Mouse (Mus musculus): ENCODE measurements around the gene Ttc25. TPM values are rescaled to one million over a fixed set of nuclear protein-coding genes. Genes with fewer than 3 reads are reported as not detected.

Ttc25 gene
- polyA plus RNA-seq, 2 experiments = 0.03 to 0.13 TPM

DNA sequence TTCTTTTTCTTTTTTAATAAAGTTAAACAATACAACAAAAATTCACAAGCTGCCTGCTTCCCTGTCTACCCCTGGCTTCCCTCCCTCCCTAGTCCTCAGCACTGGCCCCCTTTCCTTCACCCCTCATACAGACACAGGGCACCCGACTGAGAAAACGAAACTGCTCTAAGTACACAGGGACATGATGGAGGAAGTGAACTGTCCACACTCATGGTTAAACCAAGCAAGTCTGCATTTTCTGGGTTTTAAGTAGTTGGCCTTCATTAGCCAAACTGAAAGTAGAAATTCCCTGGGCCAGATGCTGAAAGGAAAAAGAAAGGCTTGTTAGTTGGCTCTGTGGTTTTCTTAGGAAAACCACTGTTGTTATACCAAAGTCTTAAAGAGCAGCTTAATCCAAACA, 37.4 kb downstream of the Ttc25 start:
- TF ChIP-seq EP300 (IDR thresholded peaks at IDR 0.05; ENCODE audit: low read depth) = no peak
- TF ChIP-seq CTCF (IDR thresholded peaks at IDR 0.05; ENCODE audit: low read depth) = no peak
- Histone ChIP-seq H3K4me1 (replicated peaks; ENCODE audit: control insufficient read depth in 2 of 2, insufficient read depth in 2 of 2, low read length in 1 of 2) (no peaks in the 10 kb centered on the region), H3K9ac (replicated peaks) (no peak overlapping the region), H3K4me2 (ENCODE audit: low read depth) (no peak overlapping the region), H3K9me3 (ENCODE audit: control insufficient read depth, low read length) (no peaks in the 10 kb centered on the region), H3K4me3 (ENCODE audit: insufficient read depth in 1 of 2, low read depth in 2 of 2, low read length in 2 of 2) (no peak overlapping the region), H3K27me3 (ENCODE audit: control insufficient read depth, insufficient read depth, low read length) (no peaks in the 10 kb centered on the region), H3K27ac (no peak overlapping the region), H3K36me3 (replicated peaks; ENCODE audit: control insufficient read depth, insufficient read depth, low read depth) (peaks cover 43% of the 10 kb centered on the region)
- DNase-seq (ENCODE audit: low read depth in 3 of 3, low spot score in 3 of 3) (no peak), ATAC-seq (ENCODE audit: insufficient read depth) (no peak)
- 77% methylated on average over 2 of the region's 2 CpGs for WGBS (ENCODE audit: insufficient replicate concordance)

- WGBS (ENCODE audit: insufficient replicate concordance) = 84% methylated on average over 7 of the region's 7 CpGs
- no peak for ATAC-seq (ENCODE audit: insufficient read depth)
- peaks cover 56% of the 10 kb centered on the region for H3K36me3 ChIP-seq (replicated peaks; ENCODE audit: control insufficient read depth, insufficient read depth, low read depth)
These were observed 39.2 kb downstream of the Ttc25 start for GRCm38 (mm10) chr11:100584561-100584961.

DNA sequence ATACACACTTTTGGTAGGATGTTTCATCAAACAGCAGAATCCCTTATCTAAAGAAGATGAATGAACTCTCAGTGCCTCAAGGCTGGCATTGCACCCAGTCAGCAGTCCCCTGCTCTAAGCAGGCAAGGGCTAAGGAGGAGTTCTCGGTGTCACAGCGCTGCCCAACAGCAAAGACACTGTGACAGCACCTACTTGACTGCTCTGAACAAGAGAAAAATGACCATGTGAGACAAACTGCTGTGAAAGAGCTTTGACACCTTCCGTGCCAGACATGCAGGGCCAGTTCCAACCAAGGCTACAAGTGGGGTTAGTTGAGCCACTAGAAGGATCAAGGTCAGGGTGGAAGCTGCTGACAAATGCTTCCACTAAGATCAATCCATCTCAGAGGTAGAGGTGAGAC, 39.7 kb downstream of the Ttc25 start:
- 84% methylated on average over 3 of the region's 3 CpGs for WGBS (ENCODE audit: insufficient replicate concordance)
- no peaks in the 10 kb centered on the region for H3K4me1 ChIP-seq (replicated peaks; ENCODE audit: control insufficient read depth in 2 of 2, insufficient read depth in 2 of 2, low read length in 1 of 2)
- TF ChIP-seq EP300 (IDR thresholded peaks at IDR 0.05; ENCODE audit: low read depth) (no peak), CTCF (IDR thresholded peaks at IDR 0.05; ENCODE audit: low read depth) (no peak)
- H3K9me3 ChIP-seq (ENCODE audit: control insufficient read depth, low read length) = no peaks in the 10 kb centered on the region
- no peak overlapping the region for H3K27ac ChIP-seq
- peaks cover 62% of the 10 kb centered on the region for H3K36me3 ChIP-seq (replicated peaks; ENCODE audit: control insufficient read depth, insufficient read depth, low read depth)
- H3K4me3 ChIP-seq (ENCODE audit: insufficient read depth in 1 of 2, low read depth in 2 of 2, low read length in 2 of 2) = no peak overlapping the region
- DNase-seq (ENCODE audit: low read depth in 3 of 3, low spot score in 3 of 3) (no peak), ATAC-seq (ENCODE audit: insufficient read depth) (no peak)
- H3K4me2 ChIP-seq (ENCODE audit: low read depth) = no peak overlapping the region
- no peaks in the 10 kb centered on the region for H3K27me3 ChIP-seq (ENCODE audit: control insufficient read depth, insufficient read depth, low read length)
- no peak overlapping the region for H3K9ac ChIP-seq (replicated peaks)

More at GRCm38 (mm10) chr11:100584561-100584961, 39.2 kb downstream of the Ttc25 start:
- no peak overlapping the region for H3K4me2 ChIP-seq (ENCODE audit: low read depth)
- no peak for DNase-seq (ENCODE audit: low read depth in 3 of 3, low spot score in 3 of 3)
- TF ChIP-seq CTCF (IDR thresholded peaks at IDR 0.05; ENCODE audit: low read depth) (no peak), EP300 (IDR thresholded peaks at IDR 0.05; ENCODE audit: low read depth) (no peak)
- no peaks in the 10 kb centered on the region for H3K4me1 ChIP-seq (replicated peaks; ENCODE audit: control insufficient read depth in 2 of 2, insufficient read depth in 2 of 2, low read length in 1 of 2)
- H3K9ac ChIP-seq (replicated peaks) = no peak overlapping the region
- H3K27me3 ChIP-seq (ENCODE audit: control insufficient read depth, insufficient read depth, low read length) = no peaks in the 10 kb centered on the region
- H3K27ac ChIP-seq = no peak overlapping the region
- H3K9me3 ChIP-seq (ENCODE audit: control insufficient read depth, low read length) = no peaks in the 10 kb centered on the region
- H3K4me3 ChIP-seq (ENCODE audit: insufficient read depth in 1 of 2, low read depth in 2 of 2, low read length in 2 of 2) = no peak overlapping the region

- TF ChIP-seq CTCF (IDR thresholded peaks at IDR 0.05; ENCODE audit: low read depth) = no peak
- TF ChIP-seq EP300 (IDR thresholded peaks at IDR 0.05; ENCODE audit: low read depth) = no peak
- Histone ChIP-seq H3K27ac (no peak overlapping the region), H3K4me1 (replicated peaks; ENCODE audit: control insufficient read depth in 2 of 2, insufficient read depth in 2 of 2, low read length in 1 of 2) (no peaks in the 10 kb centered on the region), H3K9ac (replicated peaks) (no peak overlapping the region), H3K4me2 (ENCODE audit: low read depth) (no peak overlapping the region), H3K36me3 (replicated peaks; ENCODE audit: control insufficient read depth, insufficient read depth, low read depth) (peaks cover 82% of the 10 kb centered on the region), H3K9me3 (ENCODE audit: control insufficient read depth, low read length) (no peaks in the 10 kb centered on the region), H3K4me3 (ENCODE audit: insufficient read depth in 1 of 2, low read depth in 2 of 2, low read length in 2 of 2) (no peak overlapping the region), H3K27me3 (ENCODE audit: control insufficient read depth, insufficient read depth, low read length) (no peaks in the 10 kb centered on the region)
- WGBS (ENCODE audit: insufficient replicate concordance) = 88% methylated on average over 2 of the region's 2 CpGs
- ATAC-seq (ENCODE audit: insufficient read depth) (no peak), DNase-seq (ENCODE audit: low read depth in 3 of 3, low spot score in 3 of 3) (no peak)
These were observed 43.1 kb downstream of the Ttc25 start for GRCm38 (mm10) chr11:100588462-100588861.

DNA sequence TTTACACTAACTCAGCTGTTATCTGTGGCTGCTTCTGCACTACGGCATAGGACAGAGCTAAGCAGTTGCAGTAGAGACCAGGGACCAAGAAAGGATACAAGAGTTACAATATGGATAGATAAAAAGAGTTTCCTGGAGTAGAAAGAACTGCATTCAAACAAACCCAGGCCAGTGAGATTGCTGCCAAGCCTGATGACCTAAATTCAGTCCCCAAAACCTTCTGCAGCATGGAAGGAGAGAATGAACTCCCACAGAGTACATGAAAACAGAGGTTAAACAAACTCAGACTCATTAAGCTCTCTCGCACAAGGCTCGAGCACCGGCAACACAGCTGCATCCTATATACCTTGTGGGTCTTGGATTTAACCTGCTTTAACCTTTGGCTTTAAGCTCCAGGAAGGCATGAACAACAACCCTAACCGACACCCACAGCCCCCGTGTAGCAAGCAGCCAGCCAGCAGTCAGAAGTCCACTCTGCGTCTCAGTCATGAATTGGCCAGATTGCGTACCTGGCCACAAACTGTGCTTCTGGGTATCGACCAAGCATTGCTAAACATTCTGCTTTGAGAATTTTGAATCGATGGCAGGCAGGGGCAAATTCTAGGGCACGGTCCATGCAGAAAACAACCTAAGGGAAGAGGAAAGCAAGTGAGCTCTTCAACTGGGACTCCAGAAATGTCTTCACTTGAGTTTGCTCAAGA, 47.1 kb downstream of the Ttc25 start:
- DNase-seq (ENCODE audit: low read depth in 3 of 3, low spot score in 3 of 3) = no peak
- Histone ChIP-seq H3K27me3 (ENCODE audit: control insufficient read depth, insufficient read depth, low read length) (no peaks in the 10 kb centered on the region), H3K36me3 (replicated peaks; ENCODE audit: control insufficient read depth, insufficient read depth, low read depth) (peaks cover 69% of the 10 kb centered on the region), H3K27ac (no peak overlapping the region), H3K9me3 (ENCODE audit: control insufficient read depth, low read length) (no peaks in the 10 kb centered on the region), H3K4me1 (replicated peaks; ENCODE audit: control insufficient read depth in 2 of 2, insufficient read depth in 2 of 2, low read length in 1 of 2) (no peaks in the 10 kb centered on the region), H3K9ac (replicated peaks) (no peak overlapping the region), H3K4me2 (ENCODE audit: low read depth) (no peak overlapping the region), H3K4me3 (ENCODE audit: insufficient read depth in 1 of 2, low read depth in 2 of 2, low read length in 2 of 2) (no peak overlapping the region)
- WGBS (ENCODE audit: insufficient replicate concordance) = 84% methylated on average over 11 of the region's 11 CpGs
- no peak for ATAC-seq (ENCODE audit: insufficient read depth)
- no peak for TF ChIP-seq EP300 (IDR thresholded peaks at IDR 0.05; ENCODE audit: low read depth)
- no peak for TF ChIP-seq CTCF (IDR thresholded peaks at IDR 0.05; ENCODE audit: low read depth)

Measured in liver, embryonic 14.5 days (tissue).